Mouse (Mus musculus): ENCODE results near the gene Trat1. TPM values are rescaled to one million over a fixed set of nuclear protein-coding genes. Genes with fewer than 3 reads are reported as not detected.

Gene Trat1
- polyA plus RNA-seq (2015; fragmentation: Nextera tagmentation; extraction: Ambion mirVana), result not detected in 2 replicates

DNA sequence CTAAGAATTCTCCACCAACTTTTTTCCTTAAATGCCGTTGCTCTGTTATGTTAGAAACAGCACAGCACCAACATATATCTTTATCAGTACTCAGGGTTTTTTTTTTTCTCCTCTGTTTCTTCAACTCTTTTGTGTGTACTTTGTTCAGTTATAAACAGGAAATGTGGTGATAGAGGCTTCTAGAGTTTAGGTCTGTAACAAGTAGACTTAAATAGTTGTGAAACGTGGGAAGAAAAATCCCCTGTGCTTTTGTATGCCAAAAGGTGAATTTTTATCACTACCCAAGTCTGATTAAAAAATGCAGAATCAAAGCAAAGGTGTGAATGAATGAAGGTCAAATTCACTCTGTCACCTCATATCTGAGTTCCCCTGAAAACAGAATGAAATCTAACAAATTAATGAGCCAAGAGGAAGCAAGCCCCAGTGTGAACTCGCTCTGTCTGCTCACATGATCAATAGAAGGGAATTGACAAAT is at the start of gene Trat1:
Gene Trat1 (minus strand): TSS at position 51 of the 475 bp plus-strand sequence.
- no peaks in the 10 kb centered on the region for H3K36me3 ChIP-seq
- no peak within 1 kb of the TSS for H3K9ac ChIP-seq
- no peaks in the 10 kb centered on the region for H3K27me3 ChIP-seq
- WGBS, result 84% methylated on average over 3 of the region's 3 CpGs
- no peak within 1 kb of the TSS for H3K4me3 ChIP-seq
- no peak within 1 kb of the TSS for H3K27ac ChIP-seq (replicated peaks)
- no peaks in the 10 kb centered on the region for H3K9me3 ChIP-seq
- no peak for ATAC-seq (ENCODE audit: low read depth)
- no peaks in the 10 kb centered on the region for H3K4me1 ChIP-seq (replicated peaks)
- H3K4me2 ChIP-seq, result no peak within 1 kb of the TSS

DNA sequence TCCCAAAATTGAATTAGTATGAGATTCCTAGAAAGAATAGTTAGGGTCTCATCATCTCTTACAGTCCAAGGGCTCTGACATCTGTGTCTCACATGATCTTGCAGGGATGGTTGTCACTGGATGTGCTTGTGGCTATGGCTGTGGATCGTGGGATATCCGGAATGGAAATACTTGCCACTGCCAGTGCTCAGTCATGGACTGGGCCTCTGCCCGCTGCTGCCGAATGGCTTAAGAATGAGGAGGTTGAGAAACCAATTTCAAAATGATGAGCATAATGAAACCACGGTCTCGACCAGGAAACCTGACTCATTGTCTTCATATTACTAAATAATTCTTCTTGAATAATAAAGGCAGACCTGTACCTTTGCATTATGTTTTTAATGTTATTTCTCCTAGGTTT is 46.7 kb upstream of the Trat1 start:
- WGBS, result 91% methylated on average over 6 of the region's 6 CpGs
- no peaks in the 10 kb centered on the region for H3K36me3 ChIP-seq
- no peak overlapping the region for H3K9ac ChIP-seq
- H3K4me3 ChIP-seq, result no peak overlapping the region
- no peaks in the 10 kb centered on the region for H3K9me3 ChIP-seq
- H3K27me3 ChIP-seq, result no peaks in the 10 kb centered on the region
- no peaks in the 10 kb centered on the region for H3K4me1 ChIP-seq (replicated peaks)
- no peak for ATAC-seq (ENCODE audit: low read depth)
- H3K27ac ChIP-seq (replicated peaks), result no peak overlapping the region
- no peak overlapping the region for H3K4me2 ChIP-seq

DNA sequence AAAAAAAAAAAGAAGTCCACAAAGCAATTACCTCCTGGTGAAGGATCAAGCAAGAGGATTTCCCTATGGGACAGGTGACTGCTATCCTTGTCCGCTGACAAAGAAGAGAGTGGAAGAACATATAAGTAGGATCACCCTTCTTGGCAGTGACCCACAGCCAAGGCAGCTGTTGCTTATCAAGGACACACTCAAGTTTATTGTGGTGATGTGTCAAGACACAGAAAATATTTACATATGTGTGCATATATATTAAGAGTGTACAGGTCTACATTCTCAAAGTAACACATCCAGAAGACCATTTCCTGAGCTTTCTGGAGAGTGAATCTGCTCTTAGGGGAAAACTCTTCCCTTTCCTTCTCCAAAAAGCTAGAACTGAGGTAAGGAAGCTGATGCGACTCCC is 44.9 kb upstream of the Trat1 start, which contains the start of gene Retnlb:
Gene Retnlb (plus strand): TSS at position 162 of the 400 bp plus-strand sequence.
- ATAC-seq (ENCODE audit: low read depth), result no peak
- no peak within 1 kb of the TSS for H3K27ac ChIP-seq (replicated peaks)
- no peaks in the 10 kb centered on the region for H3K27me3 ChIP-seq
- no peak within 1 kb of the TSS for H3K4me3 ChIP-seq
- H3K9me3 ChIP-seq, result no peaks in the 10 kb centered on the region
- no peak within 1 kb of the TSS for H3K4me2 ChIP-seq
- H3K4me1 ChIP-seq (replicated peaks), result no peaks in the 10 kb centered on the region
- no peak within 1 kb of the TSS for H3K9ac ChIP-seq
- H3K36me3 ChIP-seq, result no peaks in the 10 kb centered on the region
- 99% methylated on average over 2 of the region's 2 CpGs for WGBS

DNA sequence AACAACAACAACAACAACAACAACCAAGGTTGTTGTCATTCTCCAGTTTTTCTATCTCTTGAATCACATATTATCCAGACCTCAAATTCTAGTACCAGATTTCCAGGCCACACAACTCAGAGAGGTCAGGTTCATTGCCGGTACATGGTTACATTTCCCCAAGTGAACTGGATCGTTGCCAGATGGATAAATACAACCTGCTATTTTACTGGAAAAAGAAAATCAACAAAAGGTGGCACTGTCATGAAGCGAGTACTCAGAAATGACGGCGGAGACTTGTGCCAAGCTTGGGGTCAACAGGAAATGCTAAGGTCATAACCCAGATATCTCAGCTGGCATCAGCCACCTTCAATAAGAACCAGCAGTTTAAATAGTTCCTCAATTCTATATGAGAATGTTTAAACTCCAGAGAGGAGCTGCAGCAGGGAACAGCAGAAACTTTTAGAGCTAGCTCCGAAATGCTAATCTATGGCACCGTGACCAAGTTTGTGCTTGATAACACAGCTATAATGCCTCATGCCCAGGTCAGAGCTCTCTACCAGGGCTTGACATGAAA is 40.1 kb upstream of the Trat1 start:
- Histone ChIP-seq H3K36me3 (no peaks in the 10 kb centered on the region), H3K9ac (no peak overlapping the region), H3K9me3 (no peaks in the 10 kb centered on the region), H3K4me3 (no peak overlapping the region), H3K27ac (replicated peaks) (no peak overlapping the region), H3K4me2 (no peak overlapping the region), H3K4me1 (replicated peaks) (no peaks in the 10 kb centered on the region), H3K27me3 (no peaks in the 10 kb centered on the region)
- no peak for ATAC-seq (ENCODE audit: low read depth)
- 83% methylated on average over 7 of the region's 7 CpGs for WGBS

DNA sequence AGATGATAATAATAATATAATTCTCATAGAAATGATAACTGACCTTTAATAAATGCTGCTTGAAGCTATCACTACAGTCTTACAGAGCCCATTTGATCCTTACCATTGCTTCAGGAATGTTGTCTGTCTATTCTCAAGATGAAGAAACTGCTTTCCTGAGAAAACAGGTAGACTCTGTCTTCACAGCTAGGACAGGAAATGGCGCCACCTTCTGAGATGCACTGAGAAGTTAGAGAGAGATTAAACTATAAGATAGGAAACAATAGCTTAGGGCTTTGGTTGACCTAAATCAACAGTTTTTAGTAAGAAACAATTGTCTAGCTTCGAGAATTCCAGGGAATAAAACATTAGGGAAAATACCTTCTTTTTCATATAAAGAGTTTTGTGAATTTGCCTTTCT is 37.6 kb upstream of the Trat1 start:
- Histone ChIP-seq H3K4me1 (replicated peaks) (no peaks in the 10 kb centered on the region), H3K27me3 (no peaks in the 10 kb centered on the region), H3K9me3 (no peaks in the 10 kb centered on the region), H3K36me3 (no peaks in the 10 kb centered on the region), H3K4me2 (no peak overlapping the region), H3K9ac (no peak overlapping the region), H3K4me3 (no peak overlapping the region), H3K27ac (replicated peaks) (no peak overlapping the region)
- no peak for ATAC-seq (ENCODE audit: low read depth)
- 55% methylated on average over 2 of the region's 2 CpGs for WGBS

DNA sequence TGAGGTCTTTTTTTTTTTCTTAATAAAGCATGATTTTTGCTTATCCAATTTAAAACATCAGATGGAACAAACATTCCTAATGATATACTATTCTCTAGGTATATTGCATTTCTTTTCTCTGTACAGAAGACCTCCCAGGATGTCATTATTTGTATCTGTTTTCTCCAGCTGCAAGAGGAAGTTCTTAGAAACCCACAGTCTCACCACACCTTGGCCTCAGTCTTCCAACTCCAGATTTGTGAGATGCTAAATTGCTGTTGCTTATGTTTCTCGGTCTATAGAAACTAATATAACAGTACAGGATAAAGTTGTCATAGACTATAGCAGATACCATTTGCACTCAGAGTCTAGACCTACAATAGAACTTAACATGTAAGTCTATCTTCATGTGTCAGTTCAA is 34.7 kb upstream of the Trat1 start:
- H3K27ac ChIP-seq (replicated peaks), result no peak overlapping the region
- H3K4me1 ChIP-seq (replicated peaks), result no peaks in the 10 kb centered on the region
- H3K4me3 ChIP-seq, result no peak overlapping the region
- H3K27me3 ChIP-seq, result no peaks in the 10 kb centered on the region
- no peak overlapping the region for H3K9ac ChIP-seq
- no peak for ATAC-seq (ENCODE audit: low read depth)
- no peaks in the 10 kb centered on the region for H3K36me3 ChIP-seq
- H3K4me2 ChIP-seq, result no peak overlapping the region
- 85% methylated on average over 1 of the region's 1 CpGs for WGBS
- no peaks in the 10 kb centered on the region for H3K9me3 ChIP-seq

DNA sequence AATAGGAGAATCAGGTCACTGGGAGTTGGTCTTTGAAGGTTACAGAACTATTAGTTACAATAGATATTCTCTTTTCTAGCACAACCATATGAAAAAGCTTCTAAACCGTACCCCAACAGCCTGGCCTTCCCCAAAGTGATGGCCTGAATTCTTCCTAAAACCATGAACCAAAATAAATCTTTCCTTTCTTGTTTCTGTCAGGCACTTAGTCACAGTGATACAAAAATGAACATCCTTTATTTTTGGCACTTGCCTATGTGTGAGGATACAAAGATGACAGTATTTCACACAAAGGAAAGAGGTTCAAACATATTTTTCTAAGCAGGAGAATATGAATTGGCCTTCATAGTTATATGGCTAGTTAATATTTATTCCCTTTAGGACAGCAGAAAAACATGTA is 33.6 kb upstream of the Trat1 start:
- Histone ChIP-seq H3K4me3 (no peak overlapping the region), H3K36me3 (no peaks in the 10 kb centered on the region), H3K27me3 (no peaks in the 10 kb centered on the region), H3K4me1 (replicated peaks) (no peaks in the 10 kb centered on the region), H3K9me3 (no peaks in the 10 kb centered on the region), H3K9ac (no peak overlapping the region), H3K4me2 (no peak overlapping the region), H3K27ac (replicated peaks) (no peak overlapping the region)
- no peak for ATAC-seq (ENCODE audit: low read depth)
- 77% methylated on average over 1 of the region's 1 CpGs for WGBS

DNA sequence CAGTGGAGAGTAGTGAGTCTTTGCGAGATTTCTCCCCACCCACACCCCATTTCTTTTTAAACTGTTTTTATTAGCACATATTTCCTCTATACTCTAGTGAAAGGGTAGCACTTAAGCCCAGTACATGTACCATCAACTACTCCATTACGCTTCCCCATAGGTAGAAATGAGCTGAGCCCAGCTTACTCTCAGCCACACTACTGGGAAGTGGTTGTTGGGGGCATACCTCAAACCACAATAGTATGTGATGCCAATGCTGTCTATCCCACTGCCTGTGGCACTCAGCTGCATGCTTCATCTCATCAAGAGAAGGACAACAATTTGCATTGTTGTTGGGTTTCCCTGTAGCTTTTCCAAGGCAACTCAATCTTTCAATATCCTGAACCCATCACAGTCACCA is 29.1 kb upstream of the Trat1 start:
- no peaks in the 10 kb centered on the region for H3K9me3 ChIP-seq
- no peak overlapping the region for H3K4me3 ChIP-seq
- no peaks in the 10 kb centered on the region for H3K27me3 ChIP-seq
- no peak for ATAC-seq (ENCODE audit: low read depth)
- WGBS, result 89% methylated on average over 2 of the region's 2 CpGs
- no peak overlapping the region for H3K27ac ChIP-seq (replicated peaks)
- H3K36me3 ChIP-seq, result no peaks in the 10 kb centered on the region
- H3K4me2 ChIP-seq, result no peak overlapping the region
- H3K4me1 ChIP-seq (replicated peaks), result no peaks in the 10 kb centered on the region
- H3K9ac ChIP-seq, result no peak overlapping the region

DNA sequence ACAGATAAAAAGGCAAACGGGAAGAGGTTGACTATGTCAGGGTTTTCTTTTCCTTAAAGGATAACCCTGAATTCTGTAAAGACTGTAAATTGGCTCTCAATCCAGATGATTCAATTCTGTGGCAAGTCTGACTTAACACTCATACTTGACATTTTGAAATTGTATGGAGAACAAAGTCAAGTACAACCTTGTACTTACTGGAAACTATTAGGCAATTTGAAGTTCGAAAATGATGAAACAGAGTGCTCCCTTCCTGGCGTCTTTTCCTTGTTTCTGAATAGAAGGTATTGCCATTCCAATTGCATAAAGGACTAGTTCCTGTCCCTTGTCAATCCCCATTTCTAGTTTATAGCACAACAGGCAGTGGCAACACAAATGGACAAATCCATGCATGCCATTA is 27.6 kb upstream of the Trat1 start:
- Histone ChIP-seq H3K27me3 (no peaks in the 10 kb centered on the region), H3K4me1 (replicated peaks) (no peaks in the 10 kb centered on the region), H3K36me3 (no peaks in the 10 kb centered on the region), H3K27ac (replicated peaks) (no peak overlapping the region), H3K9me3 (no peaks in the 10 kb centered on the region), H3K4me3 (no peak overlapping the region), H3K4me2 (no peak overlapping the region), H3K9ac (no peak overlapping the region)
- WGBS, result 82% methylated on average over 3 of the region's 3 CpGs
- ATAC-seq (ENCODE audit: low read depth), result no peak

DNA sequence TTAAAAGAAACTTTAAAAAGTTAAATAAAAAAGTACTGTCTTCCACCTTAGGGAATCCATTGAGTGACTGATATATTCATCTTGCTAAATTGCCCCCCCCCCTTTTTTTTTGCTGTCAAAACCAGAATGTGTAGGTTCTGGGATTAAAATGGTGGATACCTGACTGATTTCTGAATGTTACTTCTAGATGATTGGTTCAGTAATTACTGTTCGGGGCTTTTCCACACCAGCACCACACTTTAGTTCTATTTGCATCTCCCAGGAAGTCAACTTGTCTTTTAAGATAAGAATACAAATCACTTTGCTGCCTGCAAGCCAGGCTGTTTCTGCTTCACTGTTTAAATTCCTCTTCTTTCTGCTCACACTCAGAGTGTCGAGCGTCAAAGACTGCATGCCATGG is 26.5 kb upstream of the Trat1 start:
- H3K27me3 ChIP-seq, result no peaks in the 10 kb centered on the region
- H3K4me3 ChIP-seq, result no peak overlapping the region
- WGBS, result 79% methylated on average over 3 of the region's 3 CpGs
- no peak for ATAC-seq (ENCODE audit: low read depth)
- no peak overlapping the region for H3K27ac ChIP-seq (replicated peaks)
- no peak overlapping the region for H3K9ac ChIP-seq
- H3K4me2 ChIP-seq, result no peak overlapping the region
- H3K36me3 ChIP-seq, result no peaks in the 10 kb centered on the region
- no peaks in the 10 kb centered on the region for H3K9me3 ChIP-seq
- H3K4me1 ChIP-seq (replicated peaks), result no peaks in the 10 kb centered on the region

DNA sequence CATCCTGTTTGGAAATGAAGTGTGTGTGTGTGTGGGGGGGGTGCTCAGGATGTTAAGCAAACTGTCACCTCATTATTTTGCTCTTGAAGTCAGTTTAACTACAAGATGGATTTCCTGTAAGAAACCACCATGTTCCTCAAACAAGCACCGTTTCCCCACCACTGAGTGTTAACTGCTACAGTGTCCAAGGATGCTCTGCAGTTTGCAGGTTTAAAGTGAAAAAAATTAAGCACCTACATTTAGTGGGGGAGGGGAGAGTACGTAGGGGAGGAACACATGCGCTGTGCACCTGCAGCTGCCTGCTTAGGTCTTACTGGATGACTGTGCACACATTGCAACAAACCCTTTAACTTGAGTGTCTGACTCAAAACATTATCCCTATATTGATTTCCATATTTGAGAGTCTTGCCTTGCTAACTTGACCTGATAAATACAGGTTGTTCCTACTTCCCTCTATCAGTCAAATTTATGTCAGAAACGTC is 16.9 kb upstream of the Trat1 start:
- no peak for ATAC-seq (ENCODE audit: low read depth)
- no peaks in the 10 kb centered on the region for H3K9me3 ChIP-seq
- 80% methylated on average over 4 of the region's 4 CpGs for WGBS
- H3K9ac ChIP-seq, result no peak overlapping the region
- H3K4me3 ChIP-seq, result no peak overlapping the region
- no peaks in the 10 kb centered on the region for H3K36me3 ChIP-seq
- H3K27me3 ChIP-seq, result no peaks in the 10 kb centered on the region
- no peak overlapping the region for H3K27ac ChIP-seq (replicated peaks)
- H3K4me2 ChIP-seq, result no peak overlapping the region
- H3K4me1 ChIP-seq (replicated peaks), result no peaks in the 10 kb centered on the region

DNA sequence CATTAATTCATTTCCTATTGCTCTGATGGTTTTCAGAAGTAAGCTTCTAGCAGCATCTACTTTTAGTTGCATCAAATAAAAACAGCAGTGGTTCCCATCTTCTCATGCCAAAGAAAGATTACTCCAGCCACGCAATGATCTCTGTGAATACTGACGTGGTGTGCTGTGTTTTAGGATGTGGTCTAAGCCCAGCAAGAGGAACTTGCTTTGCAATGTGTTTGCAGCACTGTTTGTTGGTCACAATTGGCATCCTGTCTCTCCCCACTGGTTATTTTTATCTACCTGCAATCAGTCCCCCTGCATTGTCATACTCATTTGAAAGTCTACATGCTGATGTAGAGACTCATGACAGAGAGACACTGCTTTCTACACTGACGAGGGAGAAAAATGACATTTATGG is 14.4 kb upstream of the Trat1 start:
- WGBS, result 82% methylated on average over 3 of the region's 3 CpGs
- H3K9me3 ChIP-seq, result no peaks in the 10 kb centered on the region
- H3K4me1 ChIP-seq (replicated peaks), result no peaks in the 10 kb centered on the region
- H3K4me2 ChIP-seq, result no peak overlapping the region
- no peak overlapping the region for H3K4me3 ChIP-seq
- no peak overlapping the region for H3K27ac ChIP-seq (replicated peaks)
- H3K36me3 ChIP-seq, result no peaks in the 10 kb centered on the region
- no peak for ATAC-seq (ENCODE audit: low read depth)
- H3K9ac ChIP-seq, result no peak overlapping the region
- H3K27me3 ChIP-seq, result no peaks in the 10 kb centered on the region

DNA sequence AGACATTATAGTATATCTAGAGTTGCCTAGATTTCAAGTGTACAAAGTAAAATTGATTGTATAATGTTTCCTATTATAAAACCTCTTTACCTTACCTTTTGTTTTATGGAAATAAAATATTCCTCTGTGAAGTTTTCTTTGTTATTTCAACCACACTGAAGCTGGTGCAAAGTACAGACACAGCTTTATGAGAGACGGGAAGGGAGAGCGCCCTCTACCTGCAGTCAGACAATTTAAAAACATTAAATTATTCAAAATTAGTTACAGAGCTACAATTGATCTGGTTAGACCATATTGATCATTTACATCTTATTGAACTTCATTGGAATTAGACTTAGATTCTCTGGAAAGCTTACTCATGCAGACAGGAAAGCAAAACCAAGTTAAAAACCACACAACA is 5.4 kb upstream of the Trat1 start:
- H3K9ac ChIP-seq, result no peak overlapping the region
- 72% methylated on average over 2 of the region's 2 CpGs for WGBS
- H3K27me3 ChIP-seq, result no peaks in the 10 kb centered on the region
- no peak overlapping the region for H3K27ac ChIP-seq (replicated peaks)
- H3K4me2 ChIP-seq, result no peak overlapping the region
- ATAC-seq (ENCODE audit: low read depth), result no peak
- H3K4me1 ChIP-seq (replicated peaks), result no peaks in the 10 kb centered on the region
- no peak overlapping the region for H3K4me3 ChIP-seq
- H3K9me3 ChIP-seq, result no peaks in the 10 kb centered on the region
- H3K36me3 ChIP-seq, result no peaks in the 10 kb centered on the region
